Mouse (Mus musculus) kidney, postnatal 36 days (tissue): ENCODE data around the gene Arrdc1.

Source experiments
- DNase-seq, 2 experiments: peaks; one replicate each; pipeline ENCODE4 v3.0.0; 2021 to 2022; ENCODE audit warnings: mixed read lengths in 2 of 2

Gene Arrdc1

DNA sequence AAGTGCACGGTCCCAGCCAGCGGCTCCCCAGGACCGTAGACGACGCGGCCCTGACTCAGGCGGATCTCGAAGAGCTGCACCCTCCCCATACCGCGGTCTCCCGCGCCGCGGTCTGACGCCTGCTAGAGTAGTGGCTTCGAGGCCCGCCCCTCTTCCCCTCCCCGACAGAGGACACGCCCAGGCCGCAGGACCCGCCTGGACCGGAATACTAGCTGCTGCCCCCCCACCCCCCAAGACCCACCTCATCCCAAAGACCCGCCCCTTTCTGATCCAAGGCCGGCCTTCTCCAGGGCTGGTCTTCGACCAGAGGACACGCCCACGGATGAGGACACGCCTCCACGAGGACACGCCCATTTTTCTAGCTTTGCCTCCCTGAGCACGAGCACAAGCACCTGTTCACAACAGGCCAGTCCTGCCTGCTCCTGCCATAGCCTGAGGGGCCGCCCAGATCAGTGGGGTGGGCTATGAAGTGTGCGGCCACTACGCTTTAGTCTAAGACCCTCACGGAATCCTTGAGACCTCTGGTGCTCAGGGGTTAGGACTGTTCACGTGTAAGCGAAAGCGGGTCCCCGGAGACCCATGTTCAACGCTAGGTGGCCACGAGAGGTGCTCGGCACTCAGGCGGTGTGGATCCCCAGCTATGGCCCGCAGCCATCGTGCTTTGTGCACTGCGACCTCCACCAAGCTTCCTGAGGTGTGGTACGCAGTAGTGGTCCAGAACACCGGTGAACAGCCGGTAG is at the start of gene Arrdc1:
Gene Arrdc1, minus strand, starts transcription at position 196 of the 740 bp plus-strand sequence.
- peak; percentile 97 for DNase-seq

DNA sequence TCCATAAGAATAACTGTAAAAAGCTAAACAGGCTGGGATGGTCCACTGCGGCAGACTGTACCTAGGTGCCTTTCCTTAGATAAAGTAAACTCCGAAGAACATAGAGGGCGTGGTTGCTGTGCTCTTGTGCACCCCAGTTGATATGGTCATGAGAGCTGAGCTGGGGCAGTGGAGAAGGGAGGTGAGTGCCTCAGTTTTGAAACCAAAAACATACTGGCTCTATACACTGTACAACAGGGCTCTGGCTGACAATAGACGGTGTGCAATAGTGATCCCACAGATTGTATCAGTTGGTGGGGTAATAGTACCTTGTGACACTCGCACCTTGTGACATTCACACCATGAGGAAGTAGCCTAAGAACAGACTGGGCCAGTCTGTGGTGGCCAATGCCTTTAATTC is 41.9 kb upstream of the Arrdc1 start:
- DNase-seq, result no peak

DNA sequence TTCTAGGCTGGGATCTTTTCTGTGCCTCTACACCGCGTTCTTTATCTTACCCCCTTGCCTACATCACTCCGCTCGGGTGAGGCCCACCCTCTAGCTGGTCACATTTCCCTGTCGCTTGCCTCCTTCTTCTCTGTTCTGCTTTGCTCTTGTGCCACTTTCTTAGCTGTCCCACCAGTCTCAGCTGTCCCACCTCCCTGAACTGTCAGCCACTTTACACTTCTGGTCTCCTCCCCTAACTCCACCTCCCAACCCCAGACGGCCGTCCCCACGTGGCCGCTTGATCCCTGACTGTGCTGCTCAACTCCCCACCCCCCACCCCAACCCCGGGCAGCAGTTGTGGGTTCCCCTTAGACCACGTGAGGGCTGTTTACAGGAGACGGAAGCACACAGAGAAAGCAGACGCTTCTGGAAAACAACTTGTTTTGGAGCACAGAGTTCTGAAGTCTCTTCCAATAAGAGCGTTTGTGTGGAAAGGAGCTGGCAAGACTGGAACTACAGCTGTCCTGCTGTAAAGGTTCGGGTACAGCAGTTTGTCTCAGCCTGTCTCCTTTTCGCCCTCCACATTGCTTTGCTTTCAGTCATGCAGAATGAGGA is 40.7 kb upstream of the Arrdc1 start, which contains the start of gene Pnpla7:
Gene Pnpla7, plus strand, starts transcription at position 330 of the 594 bp plus-strand sequence.
- DNase-seq, result peak; percentile 89 to 92

DNA sequence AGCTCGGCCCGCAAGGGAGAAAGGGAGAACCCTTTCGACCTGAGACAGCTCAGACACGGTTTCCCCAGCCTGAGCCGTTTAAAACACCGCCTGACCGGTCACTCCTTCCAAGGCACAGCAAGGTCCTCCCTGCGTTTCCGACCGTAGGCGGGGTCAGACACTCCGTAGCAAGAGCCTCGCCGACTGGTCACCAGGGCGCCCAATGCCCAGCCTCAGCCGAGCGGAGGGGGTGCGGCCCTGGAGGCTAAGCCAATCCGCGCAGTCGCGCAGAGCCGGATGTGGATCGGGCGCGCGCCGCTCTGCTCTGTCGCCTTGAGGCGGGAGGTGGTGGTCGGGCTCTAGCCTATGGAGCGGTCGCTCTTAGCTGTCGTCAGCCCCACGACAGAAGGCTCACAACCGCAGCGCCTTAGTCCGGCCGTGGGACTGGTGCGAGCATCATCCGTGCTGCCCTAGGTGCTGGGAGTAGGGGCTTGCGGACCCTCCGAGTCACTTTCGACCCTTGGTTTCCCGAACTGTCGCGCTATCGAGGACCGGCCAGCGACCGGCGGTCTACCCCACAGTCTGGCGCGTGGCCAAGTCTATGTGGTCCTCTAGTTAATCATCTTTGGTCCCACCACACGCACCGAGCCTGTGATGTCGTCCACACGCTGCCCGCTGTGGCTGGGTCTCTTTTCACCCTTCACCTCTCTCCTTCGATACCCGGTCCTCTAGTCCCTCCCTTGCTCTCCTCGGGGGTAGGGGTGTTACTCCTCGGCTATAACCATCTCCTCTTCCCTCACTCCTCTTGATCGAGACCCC is 40.1 kb upstream of the Arrdc1 start, which contains the start of gene Mrpl41:
Gene Mrpl41, minus strand, starts transcription at position 193 of the 798 bp plus-strand sequence.
- DNase-seq, result peak; percentile 98

DNA sequence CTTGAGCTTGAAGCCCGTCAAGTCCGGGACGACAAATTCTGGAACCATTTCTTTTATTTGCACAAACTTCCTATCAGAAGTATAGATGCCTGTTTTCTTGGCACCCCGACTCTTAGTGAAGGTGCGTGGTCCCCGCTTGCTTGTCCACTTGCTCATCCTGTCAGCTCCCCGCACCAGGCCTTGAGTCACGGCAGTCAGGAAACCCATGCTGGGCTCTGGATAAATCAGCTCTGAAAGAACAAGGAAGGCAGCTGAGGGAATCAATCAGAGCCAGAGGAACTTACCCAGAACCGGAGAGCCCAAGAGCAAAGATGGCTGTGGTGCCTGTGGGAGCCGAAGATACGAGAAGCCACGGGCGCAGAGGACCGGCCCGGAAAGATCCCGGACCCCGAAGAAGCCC is 39.4 kb upstream of the Arrdc1 start:
- DNase-seq, result peak in 1 of 2 experiments; percentile 28

DNA sequence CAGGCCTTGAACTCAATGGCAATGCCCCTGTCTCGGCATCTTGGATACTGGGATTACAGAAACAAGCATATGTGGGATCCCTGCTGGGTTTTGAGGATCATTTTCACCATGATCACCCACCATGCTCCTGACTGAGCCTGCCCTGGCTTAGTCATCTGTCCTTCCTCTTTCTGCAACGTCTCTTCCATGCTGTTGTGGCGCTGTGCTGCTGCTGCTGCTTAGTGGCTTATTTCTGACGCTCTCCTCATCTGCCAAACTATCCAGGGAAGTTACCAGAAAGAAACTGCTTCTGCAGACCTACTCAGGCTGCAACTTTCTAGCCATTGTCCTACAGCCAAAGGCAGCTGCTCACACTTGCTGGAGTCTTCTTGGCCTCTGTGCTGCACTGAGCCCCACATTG is 35.3 kb upstream of the Arrdc1 start:
- no peak for DNase-seq

DNA sequence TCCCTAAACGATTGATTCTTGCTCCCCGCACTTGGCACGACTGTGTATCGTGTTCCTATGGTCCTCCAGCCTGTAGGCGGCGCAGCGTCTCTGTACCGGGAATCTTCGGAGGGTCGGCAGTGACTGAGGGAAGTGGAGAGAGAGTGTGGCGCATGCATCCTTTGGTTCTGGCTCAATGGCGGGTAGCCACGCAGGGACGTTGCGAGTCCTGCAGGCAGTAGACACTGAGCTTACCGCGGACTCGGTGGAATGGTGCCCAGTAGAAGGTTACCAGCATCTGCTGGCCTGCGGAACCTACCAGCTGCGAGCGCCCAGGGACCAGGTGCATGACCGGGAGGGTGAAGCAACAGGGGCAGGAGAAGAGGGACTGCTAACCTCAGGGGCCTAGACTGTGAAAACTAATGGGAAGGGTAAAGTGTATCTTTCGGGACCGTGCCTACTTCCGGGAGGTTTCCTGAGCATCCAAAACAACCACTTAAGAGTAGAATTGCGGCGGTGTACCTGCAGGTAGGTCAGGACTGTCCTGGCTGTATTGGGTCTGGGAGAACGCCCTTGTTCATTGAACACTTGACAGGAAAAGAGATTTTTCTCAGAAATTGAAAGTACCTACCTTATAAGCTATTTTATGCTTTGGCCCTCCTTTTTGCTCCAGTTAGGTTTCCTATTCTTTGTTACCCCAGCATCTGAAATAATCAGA is 27.4 kb upstream of the Arrdc1 start, which contains the start of gene Dph7:
Gene Dph7, plus strand, starts transcription at position 97 of the 697 bp plus-strand sequence.
- peak; percentile 86 to 94 for DNase-seq

DNA sequence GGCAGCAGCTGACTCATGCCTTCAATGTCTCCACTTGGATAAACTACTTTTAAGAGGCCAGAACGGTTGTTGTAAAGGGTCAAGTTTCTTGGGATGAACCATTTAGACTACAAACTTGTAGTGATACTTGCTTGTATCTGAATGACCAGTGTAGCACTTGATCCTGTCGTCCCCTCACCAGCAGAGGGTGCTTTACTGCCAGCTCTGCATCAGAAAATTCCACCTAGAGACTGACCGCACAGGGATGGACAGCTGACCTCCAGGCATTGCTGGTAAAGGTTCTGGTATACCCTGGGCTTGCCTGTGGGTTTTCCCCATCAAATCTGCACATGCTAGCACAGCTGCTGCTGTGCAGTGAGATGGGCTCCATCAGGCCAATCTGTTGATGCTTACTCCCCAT is 25.9 kb upstream of the Arrdc1 start:
- DNase-seq, result peak; percentile 59 to 72

DNA sequence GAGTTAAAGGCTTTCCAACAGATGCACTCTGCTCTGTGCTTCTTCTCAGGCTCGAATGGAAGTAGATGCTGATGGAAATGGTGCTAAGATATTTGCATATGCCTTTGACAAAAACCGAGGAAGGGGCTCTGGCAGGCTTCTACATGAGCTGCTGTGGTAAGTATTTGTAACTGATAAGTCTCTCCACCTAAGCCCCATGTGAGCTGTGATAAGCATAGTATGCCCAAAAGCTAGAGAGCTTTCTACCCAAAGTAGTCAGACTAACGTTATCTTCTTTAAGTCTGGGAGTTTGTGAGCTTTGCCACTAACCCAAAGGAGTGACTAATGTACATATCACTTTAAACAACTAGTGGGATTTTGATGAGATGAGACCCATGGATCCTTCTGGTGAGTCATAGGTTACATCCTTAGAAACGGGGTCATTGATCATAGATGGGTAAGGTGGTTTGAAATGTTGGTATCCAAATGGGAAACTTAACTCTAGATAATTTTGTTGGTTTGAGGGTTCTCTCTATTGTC is 17.5 kb upstream of the Arrdc1 start:
- no peak for DNase-seq

DNA sequence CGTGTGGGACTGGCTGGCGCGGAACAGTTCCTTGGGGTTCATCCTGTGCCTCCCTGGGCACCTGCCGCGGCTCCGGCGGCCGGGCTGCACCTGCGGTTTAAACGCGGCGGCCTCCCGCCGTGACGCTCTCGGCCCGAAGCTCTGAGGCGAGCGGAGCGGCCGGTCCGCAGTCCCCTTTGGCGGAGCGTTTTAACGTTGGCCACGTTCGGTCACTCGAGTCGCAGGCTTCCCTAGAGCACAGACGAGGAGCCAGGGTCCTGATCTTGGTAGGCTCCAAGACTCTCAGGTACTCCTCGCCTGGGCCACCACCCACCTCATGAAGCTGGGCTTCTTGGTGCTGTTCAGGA is 15.1 kb upstream of the Arrdc1 start:
- DNase-seq, result peak in 1 of 2 experiments; percentile 43

DNA sequence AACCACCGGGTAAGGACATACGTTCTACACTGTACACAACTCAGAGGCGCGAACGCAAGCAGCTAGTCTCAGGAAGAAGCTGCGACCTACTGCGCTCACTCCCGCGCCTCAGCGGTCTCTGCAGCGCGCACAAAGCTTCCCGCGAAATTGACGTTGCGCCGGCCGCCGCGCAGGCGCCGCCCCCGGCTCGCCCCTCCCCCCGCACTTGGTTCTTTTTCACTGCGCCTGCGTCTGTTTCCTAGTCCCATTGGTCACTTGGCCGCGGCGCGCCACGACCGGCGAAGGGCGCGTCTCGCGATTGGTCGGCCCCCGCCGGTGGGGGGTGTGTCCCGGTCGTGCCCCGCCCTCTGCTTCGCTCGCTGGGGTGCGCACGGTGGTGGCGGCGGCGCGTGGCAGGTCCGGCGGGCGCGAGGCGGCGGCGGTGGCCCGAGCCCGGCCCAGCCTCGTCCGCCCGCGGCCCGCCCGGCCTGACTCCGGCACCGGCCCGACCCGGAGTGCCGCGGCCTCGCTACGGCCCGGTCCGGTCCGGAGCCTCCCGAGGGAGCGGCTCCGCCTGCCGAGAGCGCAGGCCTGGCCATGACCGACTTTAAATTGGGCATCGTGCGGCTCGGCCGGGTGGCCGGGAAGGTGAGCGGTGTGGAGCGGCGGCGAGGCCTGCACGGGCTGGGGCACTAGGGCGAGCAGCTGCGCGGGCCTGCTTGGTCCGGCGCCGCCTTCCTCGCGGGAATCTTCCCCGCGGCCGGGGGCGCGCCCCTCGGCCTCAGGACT is 14.6 kb upstream of the Arrdc1 start, which contains the start of gene Zmynd19:
Gene Zmynd19, plus strand, starts transcription at position 372 of the 768 bp plus-strand sequence.
- peak; percentile 98 to 99 for DNase-seq

DNA sequence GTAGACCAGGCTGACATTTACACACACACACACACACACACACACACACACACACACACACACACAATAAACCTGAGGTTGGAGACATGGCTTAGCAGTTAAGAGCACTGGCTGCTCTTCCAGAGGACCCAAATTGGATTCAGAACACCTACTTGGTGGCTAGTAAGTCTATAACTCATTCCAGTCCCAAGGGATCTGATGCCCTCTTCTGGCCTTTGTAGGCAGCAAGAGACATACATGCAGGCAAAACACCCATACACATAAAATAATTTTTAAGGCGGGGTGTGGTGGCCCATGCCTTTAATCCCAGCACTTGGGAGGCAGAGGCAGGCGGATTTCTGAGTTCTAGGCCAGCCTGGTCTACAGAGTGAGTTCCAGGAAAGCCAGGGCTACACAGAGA is 9.3 kb upstream of the Arrdc1 start:
- DNase-seq, result peak; percentile 69 to 70

DNA sequence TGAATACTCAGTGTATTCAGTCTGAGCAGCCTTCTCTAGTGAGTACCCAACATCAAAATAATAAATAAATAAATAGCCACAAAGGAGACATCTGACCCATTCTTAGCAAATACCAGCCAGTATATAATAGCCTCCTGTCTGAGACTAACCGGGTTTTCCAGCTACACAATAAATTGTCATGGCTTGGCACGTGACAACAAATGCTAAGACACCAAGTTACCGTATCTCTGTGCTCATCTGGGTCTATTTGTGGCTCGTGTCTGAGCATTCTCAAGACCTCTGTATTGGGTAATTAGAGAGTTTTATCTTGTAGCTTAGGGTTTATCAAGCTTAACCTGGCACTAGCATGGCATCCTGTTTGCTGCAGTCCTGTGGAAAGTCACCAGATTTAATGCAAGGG is 7.0 kb upstream of the Arrdc1 start:
- DNase-seq, result no peak

DNA sequence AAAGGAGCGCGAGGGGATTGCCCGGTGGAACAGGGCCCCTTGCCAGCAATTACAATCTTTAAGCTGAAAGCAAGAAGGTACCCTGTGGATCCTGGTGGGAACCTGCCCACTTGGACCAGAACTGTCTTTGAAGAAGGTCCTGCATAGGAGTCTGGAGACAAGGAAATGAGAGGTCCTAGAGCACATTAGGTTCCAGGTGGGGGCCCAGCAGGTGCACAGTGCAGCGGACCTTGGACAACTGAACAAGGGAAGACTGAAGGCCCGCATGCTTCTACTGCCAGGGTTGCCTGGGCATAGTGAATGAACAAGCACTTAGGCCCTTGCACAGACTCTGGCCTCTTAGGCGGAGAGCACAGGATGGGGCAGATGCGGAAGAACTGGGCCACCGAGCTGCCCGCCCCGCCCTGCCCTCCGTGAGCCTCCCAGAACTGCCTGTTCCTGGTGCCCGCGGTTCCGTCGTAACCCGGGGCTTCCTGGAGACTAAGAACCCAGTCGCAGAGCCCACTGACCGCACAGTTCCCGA is 550 bp downstream of the Arrdc1 start:
- peak; percentile 66 for DNase-seq

DNA sequence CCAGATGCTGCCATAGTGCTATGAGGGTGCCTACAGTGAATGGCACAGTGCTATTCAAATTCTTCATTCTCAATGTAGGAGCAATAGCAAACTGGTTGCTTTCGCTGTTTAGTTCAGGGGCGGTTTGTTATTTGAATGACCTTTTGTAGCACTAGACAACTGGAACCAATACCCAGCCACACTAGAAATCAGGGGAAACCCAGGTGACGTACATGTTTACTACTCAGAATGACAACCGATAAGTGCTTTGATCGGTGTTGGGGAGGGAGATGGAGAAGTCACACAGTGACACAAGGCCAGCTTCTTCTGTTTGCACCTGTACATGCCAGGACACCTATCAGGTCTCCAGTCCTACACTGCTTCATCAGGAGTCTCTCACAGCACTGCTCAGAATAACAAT is 5.5 kb downstream of the Arrdc1 start:
- DNase-seq, result no peak

DNA sequence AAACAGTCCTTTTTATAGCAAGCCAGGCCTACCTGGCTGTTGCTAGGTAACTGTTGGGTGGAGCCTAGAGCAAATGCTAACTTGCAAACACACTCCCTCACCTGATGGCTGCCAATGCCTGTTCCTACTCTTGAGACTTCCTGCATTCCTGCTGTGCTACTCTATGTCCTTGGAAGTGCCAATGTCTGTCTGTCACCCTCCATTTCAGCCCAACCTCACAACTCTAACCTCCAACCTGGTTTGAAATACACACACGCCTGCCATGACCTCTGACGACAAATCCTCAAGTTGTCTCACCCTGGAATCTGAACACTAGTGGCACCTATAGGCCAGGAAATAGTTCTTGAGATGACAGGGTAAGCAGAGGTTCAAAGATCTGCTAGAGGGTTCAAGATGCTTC is 5.9 kb downstream of the Arrdc1 start:
- peak; percentile 56 to 69 for DNase-seq

DNA sequence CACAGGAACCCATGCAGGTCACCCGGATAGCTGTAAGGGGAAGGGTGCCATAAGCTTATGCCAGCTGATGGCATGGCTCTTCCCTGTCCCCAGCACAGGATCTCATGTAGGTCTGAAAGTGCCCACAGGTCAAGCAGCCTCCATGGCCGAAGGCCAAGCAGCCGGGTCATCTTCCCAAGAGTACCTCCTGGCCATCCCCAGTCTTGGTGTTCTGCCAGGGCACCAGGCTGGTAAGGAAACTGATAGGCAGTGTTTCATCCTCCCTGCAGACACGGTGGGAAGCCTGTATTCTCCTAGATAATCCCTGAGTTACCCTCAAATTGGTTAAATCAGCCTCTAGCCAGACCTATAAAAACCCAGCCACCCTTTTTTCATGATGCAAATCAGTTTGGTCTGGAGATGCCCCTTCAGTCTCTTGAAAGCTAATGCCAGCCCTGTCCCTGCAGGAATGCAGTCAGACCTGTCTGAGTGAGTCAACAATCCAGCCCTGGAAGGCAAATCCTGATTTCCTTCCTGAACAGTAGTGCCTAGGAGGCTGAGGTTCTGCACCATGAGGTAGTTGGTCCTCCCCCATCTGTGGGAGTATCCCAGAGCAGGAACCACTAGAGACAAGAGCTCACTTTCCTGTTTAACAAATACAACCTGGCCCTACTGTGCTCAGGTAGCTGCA is 7.1 kb downstream of the Arrdc1 start:
- peak; percentile 70 to 77 for DNase-seq

DNA sequence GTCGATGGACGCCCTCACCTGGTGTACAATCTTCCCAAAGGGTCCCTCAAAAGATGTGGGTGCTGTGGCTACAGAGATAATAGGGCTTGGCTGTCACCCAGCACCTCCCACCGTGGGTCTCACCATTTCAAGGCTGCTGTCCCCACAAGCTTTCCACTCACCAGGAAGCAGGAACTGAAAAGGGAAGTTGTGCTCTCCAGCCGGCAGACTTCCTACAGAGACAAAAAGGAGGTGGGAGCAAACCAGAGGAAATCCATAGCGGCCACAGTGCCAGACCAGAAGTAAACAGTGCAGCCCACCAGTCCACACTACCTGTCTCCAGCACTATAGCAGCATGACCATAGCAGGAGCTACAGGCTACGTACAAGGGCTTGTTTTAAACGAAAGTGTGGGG is 8.1 kb downstream of the Arrdc1 start:
- DNase-seq, result peak in 1 of 2 experiments; percentile 5

DNA sequence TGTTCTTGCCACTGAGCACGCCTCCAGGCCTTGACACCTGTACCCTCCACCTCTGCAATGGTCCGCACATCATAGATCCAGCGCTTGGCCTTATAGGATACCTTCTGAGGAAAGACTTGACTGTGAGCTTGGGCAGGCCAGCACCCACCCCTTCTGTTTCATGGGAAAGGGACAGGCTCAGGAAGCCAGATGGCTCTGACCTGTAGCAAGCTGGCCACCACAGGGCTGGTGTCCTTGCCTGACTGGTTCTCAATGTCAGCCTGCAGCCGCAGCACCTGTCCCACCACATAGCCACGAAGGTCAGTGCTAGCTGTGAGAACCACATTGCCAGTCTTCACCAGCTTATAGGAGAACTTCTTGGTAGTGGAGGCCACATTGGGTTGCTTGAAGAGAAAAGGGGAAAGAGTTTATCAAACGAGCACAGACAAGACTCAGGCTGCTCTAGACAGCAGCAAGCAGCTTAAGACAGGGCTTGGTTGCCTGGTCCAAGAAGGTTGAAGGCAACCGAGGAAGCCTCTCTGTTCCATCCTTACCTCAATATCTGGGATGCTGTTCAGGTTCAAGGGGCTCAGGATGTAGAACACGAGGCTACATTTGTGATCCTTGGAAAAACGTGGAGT is 8.6 kb downstream of the Arrdc1 start:
- DNase-seq, result peak in 1 of 2 experiments; percentile 7

DNA sequence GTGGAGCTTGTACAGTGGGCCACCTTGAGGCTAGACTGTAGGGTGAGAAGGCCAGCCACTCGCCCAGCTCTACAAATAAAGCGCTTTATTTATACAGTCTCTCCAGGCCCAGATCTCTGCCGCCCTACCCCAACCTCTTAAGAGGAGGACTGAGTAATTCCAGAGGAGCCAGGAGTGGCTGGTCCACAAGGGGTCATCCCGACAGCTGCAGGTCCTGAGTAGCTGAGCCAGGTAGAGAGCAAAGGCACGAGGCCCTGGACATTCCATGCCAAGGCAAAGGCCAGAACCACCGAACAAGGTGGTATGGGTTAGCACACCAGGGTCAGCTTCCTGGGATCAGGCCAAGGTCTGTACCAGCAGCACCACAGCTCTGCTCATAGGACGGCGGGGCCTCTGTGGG is 9.8 kb downstream of the Arrdc1 start:
- no peak for DNase-seq
